ENCODE assay signal across 9 mouse cellular contexts in genomic region chr13:60177797-60178110, GRCm38 (mm10). TPM values are rescaled to one million over a fixed set of nuclear protein-coding genes. Genes with fewer than 3 reads are reported as not detected.
A peak's percentile ranks its signal among the peaks of the same experiment; 100 is the strongest.
DNase-seq lines count a peak whose midpoint lies in the region; ATAC-seq and TF ChIP-seq lines count a peak whose summit lies in the region.
"Had no signal": no experiment of that assay in that cellular context is flagged by ENCODE, and none has a peak within 500 bp of the region (broad histone marks: within the 10 kb centered on the region; RNA-seq: fewer than 3 reads in every experiment).

No protein-coding gene starts in this region.

- H3K27me3 ChIP-seq in forebrain, embryonic 10.5 days (ENCODE audit: poor library complexity, severe bottlenecking): peaks cover 5% of the 10 kb centered on the region; the same call in 1 of the 2 replicates
- no peaks in the 10 kb centered on the region for H3K27me3 ChIP-seq in limb, embryonic 11.5 days (ENCODE audit: control insufficient read depth, insufficient read depth, low read length)
- no peaks in the 10 kb centered on the region; the same call in 1 of the 2 replicates for H3K27me3 ChIP-seq in neural tube, embryonic 15.5 days (replicated peaks)

- peak overlapping the region; percentile 64 for H3K4me2 ChIP-seq in limb, embryonic 11.5 days (ENCODE audit: low read depth, severe bottlenecking)
- peak overlapping the region; percentile 95 for H3K4me2 ChIP-seq in neural tube, embryonic 15.5 days

- no peak for TF ChIP-seq CTCF in left cerebral cortex, adult 2 months (IDR thresholded peaks at IDR 0.05)

- H3K4me3 ChIP-seq in left cerebral cortex, adult 2 months: peak overlapping the region; percentile 61
- H3K4me3 ChIP-seq in forebrain, embryonic 10.5 days: peak overlapping the region; percentile 98
- H3K4me3 ChIP-seq in limb, embryonic 11.5 days (ENCODE audit: low read depth, low read length): peak overlapping the region; percentile 93
- H3K4me3 ChIP-seq in neural tube, embryonic 15.5 days (replicated peaks): peak overlapping the region; percentile 78

- under 1% methylated on average over 13 of the region's 13 CpGs for WGBS in forebrain, embryonic 10.5 days
- under 1% methylated on average over 13 of the region's 13 CpGs for WGBS in limb, embryonic 11.5 days
- WGBS in neural tube, embryonic 15.5 days: under 1% methylated on average over 13 of the region's 13 CpGs

- peak overlapping the region; percentile 58 for H3K9ac ChIP-seq in limb, embryonic 11.5 days (ENCODE audit: low read length)
- H3K9ac ChIP-seq in neural tube, embryonic 15.5 days (replicated peaks): peak overlapping the region; percentile 85; the same call in 1 of the 2 replicates

- ATAC-seq in limb, embryonic 11.5 days (ENCODE audit: insufficient number of reproducible peaks, low FRiP score, low TSS enrichment, low read depth): no peak
- no peak for ATAC-seq in neural tube, embryonic 15.5 days (ENCODE audit: low FRiP score)
- ATAC-seq in cerebellum, adult (ENCODE audit: insufficient number of reproducible peaks, low FRiP score, low TSS enrichment): no peak

- DNase-seq in left cerebral cortex, adult 2 months (ENCODE audit: extremely low spot score in 1 of 2, low spot score in 2 of 2): no peak
- DNase-seq in left cerebral cortex, adult 9 months (ENCODE audit: low spot score in 2 of 2): no peak
- no peak for DNase-seq in forebrain, embryonic 10.5 days (ENCODE audit: extremely low spot score, low spot score)
- no peak for DNase-seq in limb, embryonic 11.5 days (ENCODE audit: low spot score)
- DNase-seq in thymus, adult 18-20 months: no peak
- no peak for DNase-seq in B cell, adult 2 months

- peaks cover 13% of the 10 kb centered on the region for H3K36me3 ChIP-seq in forebrain, embryonic 10.5 days (replicated peaks)
- H3K36me3 ChIP-seq in limb, embryonic 11.5 days (ENCODE audit: control insufficient read depth, insufficient read depth, low read length): no peaks in the 10 kb centered on the region
- no peaks in the 10 kb centered on the region for H3K36me3 ChIP-seq in neural tube, embryonic 15.5 days

- H3K4me1 ChIP-seq in forebrain, embryonic 10.5 days: peaks cover 54% of the 10 kb centered on the region
- peaks cover 11% of the 10 kb centered on the region for H3K4me1 ChIP-seq in limb, embryonic 11.5 days (ENCODE audit: control insufficient read depth, insufficient read depth, low read length)
- peaks cover 38% of the 10 kb centered on the region for H3K4me1 ChIP-seq in neural tube, embryonic 15.5 days

- intact Hi-C loops in left cerebral cortex, adult 2 months (cut with DNase I): loop anchor here (1.0 to 5.0 kb wide), 7 partner anchors 70 to 565 kb away; no protein-coding TSS in a partner anchor

- H3K27ac ChIP-seq in left cerebral cortex, adult 2 months: no peak overlapping the region
- peak overlapping the region; percentile 99 for H3K27ac ChIP-seq in forebrain, embryonic 10.5 days
- H3K27ac ChIP-seq in limb, embryonic 11.5 days (replicated peaks; ENCODE audit: low read depth, low read length): peak overlapping the region; percentile 100
- peak overlapping the region; percentile 93 for H3K27ac ChIP-seq in neural tube, embryonic 15.5 days (replicated peaks)

- no peaks in the 10 kb centered on the region for H3K9me3 ChIP-seq in forebrain, embryonic 10.5 days
- H3K9me3 ChIP-seq in limb, embryonic 11.5 days (ENCODE audit: control insufficient read depth, low read length): no peaks in the 10 kb centered on the region
- no peaks in the 10 kb centered on the region for H3K9me3 ChIP-seq in neural tube, embryonic 15.5 days (replicated peaks)

RNA-seq across cellular contexts. Expression of gene Gas1, which starts 0.6 kb away (rescaled TPM):
- 1 to 10 TPM; 8.1 to 8.9 TPM for total RNA-seq in left cerebral cortex, adult 2 months (2021)
- polyA plus RNA-seq in forebrain, embryonic 10.5 days (2016; fragmentation: Nextera tagmentation; extraction: Ambion mirVana): 72.6 and 72.7 TPM in 2 replicates
- 188 and 201 TPM in 2 replicates for polyA plus RNA-seq in limb, embryonic 11.5 days (2014; fragmentation: Nextera tagmentation; extraction: Ambion mirVana)
- 16.2 and 26.7 TPM in 2 replicates for polyA plus RNA-seq in neural tube, embryonic 15.5 days (2015; fragmentation: Nextera tagmentation; extraction: Ambion mirVana)
- polyA plus RNA-seq: erythroblast, embryonic 14.5 days had no signal
